Mouse (Mus musculus) left cerebral cortex, postnatal 14 days (tissue): ENCODE results near the gene Ppm1m. TPM values are rescaled to one million over a fixed set of nuclear protein-coding genes. Genes with fewer than 3 reads are reported as not detected.
A peak's percentile ranks its signal among the peaks of the same experiment; 100 is the strongest.

Source experiments
- DNase-seq, 2 experiments: peaks; one replicate each; pipeline ENCODE4 v3.0.0; 2021 to 2022; ENCODE audit warnings: low spot score in 2 of 2, mixed read lengths in 1 of 2
- intact Hi-C: fragments of 180-260 bp; cut with DNase I; formaldehyde crosslinking; loops from one replicate; pipeline ENCODE4 v1.15.1; 2025
- total RNA-seq, 2 experiments: library from RNA; stranded (reverse); gene quantifications; 2 replicates each; pipeline ENCODE4 v1.2.3; 2021

The Ppm1m gene
- total RNA-seq, 2 experiments from 2014 or later = 16.8 to 19.0 TPM

- DNase-seq = no peak
- intact Hi-C loops = loop anchor here (5.0 kb wide), 1 partner anchor 54 kb away; no protein-coding TSS in a partner anchor
Measured at GRCm38 (mm10) chr9:106222994-106223393, 23.4 kb upstream of the Ppm1m start.

GRCm38 (mm10) chr9:106222261-106222851, 22.8 kb upstream of the Ppm1m start, which contains the start of gene Tlr9:
Gene Tlr9, plus strand, starts transcription at chr9:106222598.
- intact Hi-C loops = loop anchor here (5.0 kb wide), 1 partner anchor 55 kb away; no protein-coding TSS in a partner anchor
- no peak for DNase-seq

- DNase-seq = no peak
- intact Hi-C loops = loop anchor here (5.0 kb wide), 1 partner anchor 56 kb away; no protein-coding TSS in a partner anchor
Measured at GRCm38 (mm10) chr9:106220894-106221523, 21.5 kb upstream of the Ppm1m start.

- intact Hi-C loops = no loop called here
- no peak for DNase-seq
Measured at GRCm38 (mm10) chr9:106216971-106217370, 17.4 kb upstream of the Ppm1m start.

DNA sequence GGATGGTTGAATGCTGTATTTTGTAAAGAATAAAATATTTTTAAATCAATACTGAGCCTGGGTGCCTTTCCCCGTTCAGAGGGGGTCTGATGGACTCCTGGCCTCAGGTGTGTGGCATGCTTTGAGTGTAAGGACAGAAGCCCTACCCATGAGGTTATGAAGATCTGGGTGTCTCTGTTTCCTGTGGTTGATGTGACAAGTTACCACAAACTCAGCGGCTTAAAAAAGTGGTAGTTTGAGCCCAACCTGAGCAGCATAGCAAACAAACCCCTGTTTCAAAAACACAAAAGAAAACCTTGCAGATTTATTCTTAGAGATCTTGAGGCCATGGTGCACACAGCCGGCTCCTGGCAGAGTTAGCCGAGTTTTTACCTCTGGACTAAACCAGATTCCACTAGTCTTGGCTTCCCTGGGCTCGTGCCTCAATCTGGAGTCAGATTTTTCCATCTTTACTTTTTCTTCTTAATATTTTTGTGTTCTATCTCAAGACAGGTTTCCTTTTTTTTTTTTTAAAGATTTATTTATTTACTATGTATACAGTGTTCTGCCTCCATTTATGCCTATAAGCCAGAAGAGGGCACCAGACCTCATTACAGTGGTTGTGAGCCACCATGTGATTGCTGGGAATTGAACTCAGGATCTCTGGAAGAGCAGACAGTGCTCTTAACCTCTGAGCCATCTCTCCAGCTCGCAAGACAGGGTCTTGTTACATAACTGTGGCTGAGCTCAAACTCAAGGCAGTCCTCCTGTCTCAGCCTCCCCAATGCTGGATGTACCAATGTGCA, 16.0 kb upstream of the Ppm1m start:
- intact Hi-C loops = no loop called here
- DNase-seq = no peak

DNA sequence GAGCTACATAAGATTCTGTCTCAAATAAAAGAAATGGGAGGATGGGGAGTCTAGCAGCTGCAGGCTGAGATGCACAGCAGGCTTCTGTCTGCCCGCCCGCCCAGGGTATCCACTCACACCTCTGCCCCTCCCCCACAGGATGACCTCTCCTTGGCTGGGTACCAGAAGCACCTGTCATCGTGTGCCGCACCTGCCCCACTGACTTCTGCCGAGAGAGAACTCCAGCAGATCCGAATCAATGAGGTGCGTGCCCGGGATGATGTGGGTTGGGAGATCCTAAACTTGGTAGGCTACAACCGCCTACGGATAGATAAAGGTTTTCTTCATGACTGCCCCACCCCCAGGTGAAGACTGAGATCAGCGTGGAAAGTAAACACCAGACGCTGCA, 13.0 kb upstream of the Ppm1m start:
- DNase-seq = no peak
- intact Hi-C loops = loop anchor here (5.0 kb wide), 1 partner anchor 40 kb away; the partner anchor contains the start of gene Wdr82

DNA sequence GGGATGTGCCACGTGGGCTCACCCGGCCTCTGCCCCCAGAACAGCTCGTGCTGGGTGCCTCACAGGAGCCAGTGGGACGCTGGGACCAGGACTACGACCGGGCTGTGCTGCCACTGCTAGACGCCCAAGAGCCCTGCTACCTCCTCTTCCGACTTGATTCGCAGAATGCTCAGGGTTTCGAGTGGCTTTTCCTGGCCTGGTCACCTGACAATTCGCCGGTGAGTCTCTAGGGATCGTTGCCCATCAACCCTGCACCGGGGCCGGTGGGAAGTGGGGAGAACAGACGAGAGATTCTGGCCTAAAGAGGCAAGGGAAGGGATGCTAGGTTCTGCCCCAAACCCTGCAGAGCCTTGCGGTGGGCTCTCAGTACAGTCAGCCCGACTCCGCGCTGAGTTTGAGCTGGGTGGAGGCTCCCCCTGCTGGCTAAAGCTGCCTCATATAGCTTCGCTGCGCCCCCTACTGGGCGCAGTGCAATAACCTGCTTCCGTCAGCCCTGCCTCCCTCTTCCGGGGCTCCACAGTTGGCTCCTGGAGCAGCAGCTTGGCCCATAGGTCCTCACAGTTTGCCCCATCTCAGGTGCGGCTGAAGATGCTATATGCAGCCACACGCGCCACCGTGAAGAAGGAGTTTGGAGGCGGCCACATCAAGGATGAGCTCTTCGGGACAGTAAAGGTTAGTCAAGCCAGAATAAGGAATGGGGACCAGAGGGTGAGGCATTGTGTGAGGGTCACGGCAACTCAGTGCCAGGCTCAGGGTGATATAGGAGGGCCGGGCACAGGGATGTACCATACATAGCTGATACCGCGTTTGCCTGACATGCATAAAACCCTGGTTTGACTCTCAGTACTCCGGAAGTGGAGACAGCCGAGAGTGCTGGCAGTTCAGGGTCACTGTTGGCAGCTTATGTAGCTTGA, 12.4 kb upstream of the Ppm1m start:
- intact Hi-C loops = loop anchor here (5.0 kb wide), 1 partner anchor 40 kb away; the partner anchor contains the start of gene Wdr82
- DNase-seq = peak; percentile 88 to 90

DNA sequence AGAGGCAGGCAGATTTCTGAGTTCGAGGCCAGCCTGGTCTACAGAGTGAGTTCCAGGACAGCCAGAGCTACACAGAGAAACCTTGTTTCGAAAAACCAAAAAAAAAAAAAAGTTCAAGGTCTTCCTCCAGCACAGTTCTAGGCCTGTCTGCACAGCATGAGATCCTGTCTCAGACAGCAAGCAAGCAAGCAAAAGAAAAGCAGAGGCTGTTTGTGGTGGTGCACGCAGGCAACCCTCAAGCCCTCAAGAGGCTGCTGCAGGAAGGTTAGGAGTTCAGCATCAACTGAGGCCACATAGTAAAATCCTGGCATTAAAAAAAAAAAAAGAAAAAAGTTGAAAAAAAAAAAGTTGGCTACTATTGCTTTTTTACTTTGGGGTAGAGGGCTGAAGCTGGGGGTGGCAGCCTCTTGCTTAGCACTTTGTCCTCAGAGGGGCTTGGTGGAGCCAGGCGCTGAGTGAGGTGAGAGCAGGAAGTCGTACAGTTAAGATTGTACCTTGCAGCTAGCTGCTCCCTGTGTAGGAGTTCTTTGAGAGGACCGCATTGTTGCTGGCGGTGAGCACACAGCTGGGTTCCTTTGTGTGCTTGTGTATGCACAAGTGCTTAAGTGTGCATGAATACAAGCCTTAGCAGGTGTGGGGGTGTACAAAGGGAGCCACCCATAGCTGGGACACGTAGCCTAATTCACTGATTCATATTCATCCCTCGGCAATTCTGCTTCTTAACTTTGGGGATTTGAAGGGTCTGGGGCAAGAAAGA, 11.5 kb upstream of the Ppm1m start:
- DNase-seq = no peak
- intact Hi-C loops = loop anchor here (5.0 kb wide), 1 partner anchor 39 kb away; the partner anchor contains the start of gene Wdr82

DNA sequence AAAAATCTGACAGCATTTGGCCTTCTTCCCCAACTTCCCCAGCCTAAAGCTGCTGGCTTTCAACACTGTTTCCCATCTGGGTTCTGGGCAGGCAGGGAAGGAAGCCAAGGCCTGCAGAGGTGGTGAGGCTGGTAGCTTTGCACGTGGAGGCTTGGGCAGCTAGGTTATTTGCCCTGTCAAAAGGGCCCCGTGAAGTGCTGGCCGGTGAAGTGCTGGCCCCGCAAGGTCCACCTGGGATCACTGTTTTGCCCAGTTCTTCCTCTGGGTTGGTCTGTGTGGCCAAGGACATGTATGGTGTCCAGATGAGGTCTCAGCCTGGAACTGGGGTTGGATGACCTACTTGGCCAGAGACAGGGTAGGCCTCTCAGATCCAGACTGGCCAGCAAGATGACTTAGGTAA, 10.4 kb upstream of the Ppm1m start:
- intact Hi-C loops = loop anchor here (5.0 to 10.0 kb wide), 2 partner anchors 38 to 215 kb away; partner anchors contain the start of genes Rpl29 and Wdr82
- no peak for DNase-seq

- intact Hi-C loops = loop anchor here (10.0 kb wide), 1 partner anchor 217 kb away; the partner anchor contains the start of gene Rpl29
- no peak for DNase-seq
Measured at GRCm38 (mm10) chr9:106208181-106208580, 8.6 kb upstream of the Ppm1m start.

DNA sequence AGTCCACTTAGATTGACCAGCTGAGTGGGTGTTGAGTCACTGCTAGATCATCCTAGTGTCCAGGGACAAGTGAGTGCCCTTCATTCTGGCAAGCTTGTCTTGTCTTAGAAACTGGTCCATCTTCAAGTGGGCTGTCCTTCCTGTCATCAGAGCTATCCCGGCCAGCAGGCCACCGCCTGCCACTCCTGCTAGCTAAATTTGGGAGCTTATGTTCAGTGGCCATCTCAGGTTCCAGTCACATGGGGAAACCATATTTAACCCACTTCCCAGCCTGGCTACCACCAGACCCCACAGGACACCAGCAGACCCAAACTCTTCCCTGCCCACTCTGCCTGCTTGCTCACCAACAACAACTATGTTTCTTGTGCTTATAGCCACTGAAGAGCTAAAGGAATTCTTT, 7.0 kb upstream of the Ppm1m start:
- intact Hi-C loops = loop anchor here (10.0 kb wide), 1 partner anchor 218 kb away; the partner anchor contains the start of gene Rpl29
- DNase-seq = no peak

- intact Hi-C loops = loop anchor here (10.0 kb wide), 1 partner anchor 219 kb away; the partner anchor contains the start of gene Rpl29
- no peak for DNase-seq
Measured at GRCm38 (mm10) chr9:106205713-106206290, 6.3 kb upstream of the Ppm1m start.

DNA sequence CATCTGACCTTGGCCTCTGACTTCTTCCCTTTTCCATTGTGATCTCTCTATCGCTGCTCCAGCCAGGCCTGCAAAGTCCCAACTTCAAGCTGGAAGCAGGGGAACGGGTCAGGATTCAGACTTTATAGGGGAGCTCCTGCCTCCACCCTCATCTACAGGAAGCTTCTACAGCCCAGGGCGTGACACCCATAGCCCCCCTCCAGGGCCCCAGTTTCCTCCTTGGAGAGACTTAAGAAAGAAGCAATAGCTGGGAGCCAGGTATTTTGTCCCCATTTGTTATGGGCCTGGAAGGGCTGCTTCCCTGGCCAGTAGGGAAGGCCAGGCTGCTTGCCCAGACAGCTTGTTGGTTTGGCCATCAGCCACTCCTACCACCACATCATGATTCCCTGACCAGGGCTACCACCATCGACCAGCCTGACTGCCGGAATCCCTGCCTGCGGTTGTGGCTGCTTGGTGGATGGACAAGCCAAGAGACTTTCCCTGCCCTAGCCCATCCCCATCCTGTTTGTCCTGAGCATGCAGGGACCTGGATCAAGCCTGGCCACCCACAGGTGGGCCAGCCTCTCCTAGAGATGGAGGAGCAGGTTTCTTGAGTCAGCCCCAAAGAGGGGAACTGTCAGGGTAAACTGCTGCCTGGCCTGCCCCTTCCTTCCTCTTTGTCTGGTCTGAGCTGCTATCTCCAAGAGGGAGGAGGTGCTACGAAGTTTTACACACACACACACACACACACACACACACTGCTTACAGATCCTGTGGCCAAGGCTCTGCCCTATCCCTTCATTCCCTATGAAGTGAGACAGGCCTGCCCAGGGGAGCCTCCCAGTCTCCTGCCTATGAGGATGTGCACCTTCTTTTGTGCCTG, 4.7 kb upstream of the Ppm1m start:
- intact Hi-C loops = loop anchor here (10.0 kb wide), 1 partner anchor 221 kb away; the partner anchor contains the start of gene Rpl29

GRCm38 (mm10) chr9:106202819-106203636, 3.5 kb upstream of the Ppm1m start, which contains the start of gene Twf2:
Gene Twf2, plus strand, starts transcription at chr9:106203108.
- intact Hi-C loops = loop anchor here (10.0 kb wide), 1 partner anchor 222 kb away; the partner anchor contains the start of gene Rpl29
- peak; percentile 87 to 93 for DNase-seq

More for the DNA sequence above, 4.7 kb upstream of the Ppm1m start:
- DNase-seq = no peak

DNA sequence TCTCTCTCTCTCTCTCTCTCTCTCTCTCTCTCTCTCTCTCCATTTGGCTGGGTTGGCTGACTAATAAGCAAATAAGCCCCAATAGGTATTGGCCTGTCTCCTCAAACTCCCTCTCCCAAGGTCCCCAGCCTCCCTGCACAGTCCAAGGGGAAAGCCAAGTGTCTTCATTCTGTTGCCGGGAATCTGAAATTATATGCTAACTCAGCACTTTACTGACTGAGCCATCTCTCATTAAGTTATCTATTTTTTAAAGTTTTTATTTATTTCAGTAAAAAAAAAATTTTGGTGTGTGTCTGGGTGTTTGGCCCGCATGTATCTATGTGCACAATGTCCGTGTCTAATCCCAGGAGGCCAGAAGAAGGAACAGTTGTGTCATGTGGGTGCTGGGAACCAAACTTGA, 2.3 kb upstream of the Ppm1m start:
- DNase-seq = no peak
- intact Hi-C loops = loop anchor here (10.0 kb wide), 1 partner anchor 223 kb away; the partner anchor contains the start of gene Rpl29
